Mouse (Mus musculus) frontal cortex, adult (tissue): Measurements from ENCODE around the gene Dnajc14.

Experiments
- ATAC-seq: cut with Nextera tagmentation; 2 replicates; pipeline ENCODE4 v1.9.2; 2017; ENCODE audit warnings: mild to moderate bottlenecking, moderate library complexity, mixed read lengths; ENCODE audit not compliant: low TSS enrichment

Dnajc14 gene

DNA sequence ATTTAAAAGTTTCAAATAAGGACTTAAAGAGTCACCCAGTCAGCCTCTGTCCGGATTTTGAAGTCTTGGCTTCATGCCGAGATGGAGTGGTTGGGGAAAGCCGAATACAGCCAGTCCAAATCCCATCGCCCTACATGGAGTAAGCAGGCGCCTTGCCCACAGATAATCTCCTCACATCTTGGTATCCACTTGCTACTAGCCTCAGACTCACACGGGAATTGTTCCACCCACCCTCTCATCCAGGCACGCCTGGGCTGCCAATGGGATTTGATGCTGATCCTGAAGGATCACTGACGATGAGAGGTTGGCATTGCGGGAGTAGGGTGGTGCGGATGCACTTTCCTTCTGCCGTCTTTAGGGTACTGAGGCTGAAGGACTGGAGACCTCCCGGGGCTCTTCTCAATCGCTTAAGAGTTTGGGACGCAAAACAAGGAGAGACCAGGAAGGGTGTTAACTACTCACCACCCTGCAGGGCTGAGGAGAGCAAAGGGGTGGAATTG is at the start of gene Dnajc14:
Dnajc14 (plus strand) TSS at position 292 of the 500 bp plus-strand sequence.
- ATAC-seq = peak; percentile 48

DNA sequence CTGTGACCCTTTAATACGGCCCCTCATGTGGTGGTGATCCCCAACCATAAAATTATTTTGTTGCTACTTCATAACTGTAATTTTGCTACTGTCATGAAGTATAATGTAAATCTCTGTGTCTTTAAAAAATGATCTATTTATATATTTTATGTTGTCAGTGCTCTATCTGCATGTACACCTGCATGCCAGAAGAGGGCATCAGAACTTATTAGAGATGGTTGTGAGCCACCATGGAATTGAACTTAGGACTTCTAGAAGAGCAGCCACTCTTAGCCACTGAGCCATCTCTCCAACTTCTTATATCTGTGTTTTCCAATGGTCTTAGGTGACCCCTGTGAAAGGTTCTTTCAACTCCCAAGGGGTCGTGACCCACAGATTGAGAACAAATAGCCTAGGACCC is 31.0 kb upstream of the Dnajc14 start:
- ATAC-seq = no peak

DNA sequence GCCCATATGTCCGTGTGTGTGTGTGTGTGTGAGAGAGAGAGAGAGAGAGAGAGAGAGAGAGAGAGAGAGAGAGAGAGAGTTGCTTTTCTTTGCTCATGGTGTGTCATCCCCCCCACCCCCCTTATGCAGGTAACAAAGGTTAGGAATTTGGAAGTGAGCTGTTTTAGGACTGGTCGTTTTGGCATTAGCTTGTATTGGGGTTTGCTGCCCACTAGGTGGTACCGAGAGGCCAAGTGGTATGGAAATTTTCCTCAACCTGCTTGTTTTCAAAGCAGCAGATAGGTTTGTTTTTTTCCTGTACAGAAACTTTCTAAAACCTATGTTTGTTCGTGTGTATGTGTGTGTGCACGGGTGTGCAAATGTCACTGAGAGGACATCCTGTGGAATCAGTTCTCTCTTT is 30.2 kb upstream of the Dnajc14 start:
- no peak for ATAC-seq

DNA sequence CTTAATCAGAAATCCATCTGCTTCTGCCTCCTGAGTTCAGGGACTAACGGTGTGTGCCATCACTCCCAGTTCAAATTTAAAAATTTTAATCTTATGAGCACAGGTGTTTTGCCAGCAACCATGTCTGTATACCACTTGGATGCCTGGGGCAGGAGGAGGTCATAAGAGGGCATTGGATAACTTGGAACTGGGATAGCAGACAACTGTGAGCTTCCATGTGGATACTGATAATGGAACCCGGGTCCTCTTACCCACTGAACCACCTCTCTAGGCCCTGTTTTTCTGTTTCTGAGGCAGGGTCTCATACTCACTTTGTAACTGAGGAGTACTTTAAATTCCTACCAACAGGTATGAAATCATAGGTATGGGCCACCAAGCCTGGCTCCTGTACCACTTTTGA is 25.4 kb upstream of the Dnajc14 start:
- no peak for ATAC-seq

DNA sequence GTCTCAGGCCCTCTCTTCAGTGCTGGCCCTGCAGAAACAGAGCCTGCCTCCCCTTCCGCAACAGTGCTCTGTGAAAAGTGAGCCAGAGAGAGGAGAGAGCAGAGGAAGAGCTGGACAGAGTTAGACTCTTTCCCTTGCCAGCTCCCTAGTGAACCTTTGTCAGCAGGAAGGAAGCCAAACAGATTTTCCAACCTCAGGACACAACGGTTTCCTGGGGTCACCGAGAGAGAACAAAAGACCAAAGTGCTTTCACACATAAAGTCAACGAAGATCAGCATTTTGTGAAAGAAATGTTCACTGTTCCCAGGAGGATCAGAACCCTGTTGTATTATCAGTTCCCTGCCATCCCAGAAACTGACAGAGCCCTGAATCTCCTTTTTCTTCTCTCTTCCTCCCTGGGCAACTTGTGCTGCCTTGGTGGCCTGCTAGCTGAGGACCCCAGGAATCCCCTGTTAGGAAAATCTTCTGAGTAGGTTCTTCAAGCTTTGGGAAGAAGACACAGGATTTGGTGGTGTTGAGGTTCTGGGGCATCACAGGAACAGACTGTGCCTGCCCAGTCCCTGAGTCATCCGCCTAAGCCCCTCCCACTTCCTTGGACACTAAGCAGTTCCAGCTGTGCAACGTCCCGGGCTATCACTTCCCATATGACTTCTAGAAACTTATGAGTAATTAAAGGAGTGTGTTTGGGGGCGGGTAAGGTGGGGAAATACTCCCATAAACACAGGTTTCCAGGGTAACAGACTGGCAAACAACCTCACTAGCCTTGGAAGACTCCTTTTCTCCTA is 24.7 kb upstream of the Dnajc14 start:
- ATAC-seq = no peak

DNA sequence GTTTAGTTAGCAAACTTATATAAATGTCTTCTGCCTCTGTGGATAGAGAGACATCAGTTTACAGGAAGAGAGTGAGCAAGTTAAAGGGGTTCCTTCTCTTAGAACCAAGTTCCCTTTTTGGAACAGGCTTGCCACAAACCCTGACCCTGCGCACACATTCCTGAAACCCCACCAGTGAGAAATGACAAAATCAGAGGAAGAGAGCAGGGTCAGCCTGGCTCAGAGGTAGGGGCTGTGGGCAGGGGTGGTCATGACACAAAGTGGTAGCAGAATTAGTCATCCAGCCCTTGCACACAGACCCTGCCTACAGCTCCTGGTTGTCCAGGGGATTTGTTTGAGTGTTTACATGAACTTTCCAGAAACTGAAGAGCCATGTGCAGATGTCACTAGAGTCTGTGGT is 23.7 kb upstream of the Dnajc14 start:
- no peak for ATAC-seq

DNA sequence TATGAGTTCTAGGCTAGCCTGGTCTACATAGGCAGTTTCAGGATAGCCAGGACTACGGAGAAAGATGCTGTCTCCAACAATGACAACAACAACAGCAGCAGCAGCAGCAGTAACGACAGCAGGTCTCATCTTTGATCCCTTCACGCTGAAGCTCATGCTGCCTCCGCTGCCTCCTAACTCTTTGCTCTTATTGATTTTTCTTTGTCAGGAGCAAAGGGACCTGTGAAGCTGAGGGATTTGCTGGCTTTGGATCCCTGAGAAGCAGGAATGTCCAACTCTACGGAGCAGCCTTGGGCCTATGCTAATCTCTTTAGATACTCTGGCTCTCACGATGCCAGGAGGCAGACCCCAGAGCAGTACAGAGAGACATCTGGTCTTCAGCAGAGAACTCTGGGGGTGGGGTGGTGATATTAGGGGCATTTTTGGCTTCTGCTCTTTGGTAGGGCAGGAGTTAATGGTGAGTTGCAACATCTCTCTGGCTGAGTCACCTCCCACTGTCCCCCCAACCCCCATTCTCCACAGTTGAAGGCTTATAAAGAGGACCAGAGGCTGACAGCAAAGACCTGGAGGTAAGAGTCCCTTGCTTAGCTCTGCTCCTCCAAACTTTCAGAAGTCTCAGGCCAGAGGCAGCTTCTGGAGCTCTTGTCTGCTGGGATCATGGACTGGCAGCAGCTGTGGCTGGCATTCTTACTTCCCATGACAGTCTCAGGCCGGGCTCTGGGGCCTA is 13.3 kb upstream of the Dnajc14 start, which contains the start of gene Mmp19:
Mmp19 (plus strand) TSS at position 513 of the 727 bp plus-strand sequence.
- ATAC-seq = no peak

DNA sequence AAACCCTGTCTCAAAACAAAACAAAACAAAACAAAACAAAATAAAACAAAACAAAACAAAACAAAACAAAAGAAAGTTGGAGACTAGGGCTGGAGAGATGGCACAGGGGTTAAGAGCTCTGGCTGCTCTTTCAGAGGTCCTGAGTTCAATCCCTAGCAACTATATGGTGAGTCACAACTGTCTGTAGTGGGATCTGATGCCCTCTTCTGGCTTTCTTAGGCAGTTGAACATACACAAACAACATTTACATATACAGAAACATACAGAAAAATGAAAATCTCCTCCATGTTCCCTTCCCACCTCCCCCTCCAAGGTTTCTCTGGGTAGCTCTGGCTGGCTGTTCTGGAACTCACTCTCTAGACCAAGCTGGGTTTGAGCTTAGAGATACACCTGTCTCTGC is 11.8 kb upstream of the Dnajc14 start:
- no peak for ATAC-seq

DNA sequence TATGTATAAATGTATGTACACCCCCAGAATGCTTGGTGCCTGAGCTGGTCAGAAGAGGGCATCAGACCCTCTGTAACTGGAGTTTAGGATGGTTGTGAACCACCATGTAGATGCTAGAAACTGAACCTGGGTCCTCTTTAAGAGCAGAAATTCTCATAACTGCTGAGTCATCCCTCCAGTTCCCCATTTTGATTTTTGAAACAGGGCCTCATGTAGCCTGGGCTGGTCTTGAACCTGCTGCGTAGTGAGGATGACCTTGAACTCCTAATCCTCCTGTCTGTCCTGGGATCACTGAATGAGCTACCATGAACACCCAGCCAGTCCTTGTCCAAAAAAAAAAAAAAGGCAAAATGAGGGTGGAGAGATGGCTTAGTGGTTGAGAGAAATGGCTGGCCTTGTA is 10.6 kb upstream of the Dnajc14 start:
- no peak for ATAC-seq

DNA sequence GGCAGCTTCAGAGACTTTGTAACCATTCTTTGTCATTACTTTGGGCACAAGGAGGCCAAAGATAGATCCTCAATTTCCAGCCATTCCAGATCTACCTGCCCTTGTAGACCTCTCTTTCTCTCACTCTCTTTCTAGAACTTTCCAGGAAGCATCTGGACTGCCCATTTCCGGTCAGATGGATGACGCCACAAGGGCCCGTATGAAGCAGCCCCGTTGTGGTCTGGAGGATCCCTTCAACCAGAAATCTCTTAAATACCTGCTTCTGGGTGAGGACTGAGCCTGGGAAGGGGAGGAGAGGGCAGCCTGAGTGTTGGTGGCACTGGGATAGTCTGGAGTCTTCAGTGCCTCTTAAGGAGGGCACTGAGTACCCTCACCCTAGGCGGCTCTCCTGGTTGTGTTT is 9.5 kb upstream of the Dnajc14 start:
- ATAC-seq = no peak

DNA sequence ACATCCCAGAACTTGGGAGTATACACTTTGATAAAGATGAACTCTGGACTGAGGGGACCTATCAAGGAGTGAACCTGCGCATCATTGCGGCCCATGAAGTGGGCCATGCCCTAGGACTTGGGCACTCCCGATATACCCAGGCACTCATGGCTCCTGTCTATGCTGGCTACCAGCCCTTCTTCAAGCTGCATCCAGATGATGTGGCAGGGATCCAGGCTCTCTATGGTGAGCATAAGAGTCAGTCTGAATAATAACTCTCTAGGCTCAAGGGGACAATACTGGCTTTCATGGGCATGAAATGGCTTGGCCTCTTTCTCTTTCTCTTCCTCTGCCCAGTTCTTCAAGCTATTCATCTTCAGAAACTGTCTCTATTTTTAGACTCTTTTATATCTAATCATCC is 8.3 kb upstream of the Dnajc14 start:
- ATAC-seq = peak; percentile 27; the same call in 1 of the 2 replicates

DNA sequence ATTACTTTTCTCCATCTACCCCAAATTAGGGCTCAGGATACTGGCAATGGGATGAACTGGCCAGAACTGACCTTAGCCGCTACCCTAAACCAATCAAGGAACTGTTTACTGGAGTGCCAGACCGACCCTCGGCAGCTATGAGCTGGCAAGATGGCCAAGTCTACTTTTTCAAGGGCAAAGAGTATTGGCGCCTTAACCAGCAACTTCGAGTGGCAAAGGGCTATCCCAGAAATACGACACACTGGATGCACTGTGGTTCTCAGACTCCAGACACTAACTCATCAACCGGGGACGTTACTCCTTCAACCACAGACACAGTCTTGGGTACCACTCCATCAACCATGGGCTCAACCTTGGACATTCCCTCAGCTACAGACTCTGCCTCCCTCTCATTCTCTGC is 5.2 kb upstream of the Dnajc14 start:
- no peak for ATAC-seq

DNA sequence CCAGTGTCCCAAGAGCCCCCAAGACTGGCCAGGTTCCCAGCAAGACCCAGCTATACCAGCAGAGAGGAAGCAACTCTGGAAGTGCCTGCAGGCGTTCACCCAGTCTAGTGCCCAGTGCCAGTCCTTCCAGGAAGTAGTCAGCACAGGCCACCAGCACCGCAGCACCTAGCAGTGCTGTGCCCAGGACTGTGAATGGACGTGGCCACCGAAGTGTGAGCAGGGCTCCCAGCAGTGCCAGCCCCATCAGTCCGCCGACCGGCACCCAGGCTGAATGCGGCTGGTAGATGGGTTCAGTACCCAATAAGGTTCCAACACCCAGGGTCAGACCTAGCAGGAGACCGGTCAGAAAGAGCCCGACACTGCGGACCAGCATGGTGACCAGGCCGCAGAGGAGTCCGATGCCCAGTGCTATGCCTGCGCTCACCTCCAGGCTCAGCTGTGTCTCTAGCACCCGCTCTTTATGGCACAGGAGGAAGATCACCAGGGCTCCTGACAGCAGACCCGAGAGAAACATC is 1.8 kb upstream of the Dnajc14 start:
- no peak for ATAC-seq

DNA sequence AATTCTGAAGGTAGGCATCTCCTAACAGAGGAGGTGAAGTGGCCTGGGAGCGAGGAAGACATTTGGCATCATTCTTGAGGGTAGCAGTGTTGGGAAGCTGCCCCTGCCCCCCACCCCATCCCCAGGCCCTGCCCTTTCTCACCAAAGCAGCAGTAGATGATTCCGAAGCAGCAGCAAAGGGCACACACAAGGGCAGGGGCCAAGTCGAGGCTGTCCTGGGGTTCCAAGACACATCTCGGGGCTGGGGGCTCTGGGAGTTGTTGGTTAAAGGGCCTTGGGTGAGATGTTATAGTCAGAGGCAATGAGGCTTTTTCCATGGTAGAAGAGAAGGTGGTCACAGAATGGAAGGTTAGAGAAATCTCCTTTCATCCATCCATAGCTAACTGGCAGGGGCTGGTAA is 906 bp upstream of the Dnajc14 start:
- no peak for ATAC-seq

DNA sequence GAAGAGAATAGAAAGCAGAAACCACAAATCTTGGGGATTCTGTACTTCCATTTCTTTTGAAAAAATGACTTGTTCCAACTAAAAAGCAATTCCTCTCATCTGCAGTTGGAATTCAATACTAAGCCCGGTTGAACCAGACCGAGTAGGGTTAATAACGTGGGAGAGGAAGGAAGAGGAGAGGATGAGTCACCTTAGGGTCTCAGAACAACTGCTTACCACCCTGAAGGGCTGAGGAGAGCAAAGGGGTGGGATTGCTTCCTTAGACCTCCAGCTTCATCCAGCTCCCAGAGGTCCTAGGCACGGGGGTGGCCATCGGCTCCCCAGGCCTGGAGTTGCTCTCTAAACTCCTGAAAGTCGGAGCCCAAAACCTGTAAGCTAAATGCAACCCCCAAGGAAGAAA is 501 bp upstream of the Dnajc14 start:
- no peak for ATAC-seq

DNA sequence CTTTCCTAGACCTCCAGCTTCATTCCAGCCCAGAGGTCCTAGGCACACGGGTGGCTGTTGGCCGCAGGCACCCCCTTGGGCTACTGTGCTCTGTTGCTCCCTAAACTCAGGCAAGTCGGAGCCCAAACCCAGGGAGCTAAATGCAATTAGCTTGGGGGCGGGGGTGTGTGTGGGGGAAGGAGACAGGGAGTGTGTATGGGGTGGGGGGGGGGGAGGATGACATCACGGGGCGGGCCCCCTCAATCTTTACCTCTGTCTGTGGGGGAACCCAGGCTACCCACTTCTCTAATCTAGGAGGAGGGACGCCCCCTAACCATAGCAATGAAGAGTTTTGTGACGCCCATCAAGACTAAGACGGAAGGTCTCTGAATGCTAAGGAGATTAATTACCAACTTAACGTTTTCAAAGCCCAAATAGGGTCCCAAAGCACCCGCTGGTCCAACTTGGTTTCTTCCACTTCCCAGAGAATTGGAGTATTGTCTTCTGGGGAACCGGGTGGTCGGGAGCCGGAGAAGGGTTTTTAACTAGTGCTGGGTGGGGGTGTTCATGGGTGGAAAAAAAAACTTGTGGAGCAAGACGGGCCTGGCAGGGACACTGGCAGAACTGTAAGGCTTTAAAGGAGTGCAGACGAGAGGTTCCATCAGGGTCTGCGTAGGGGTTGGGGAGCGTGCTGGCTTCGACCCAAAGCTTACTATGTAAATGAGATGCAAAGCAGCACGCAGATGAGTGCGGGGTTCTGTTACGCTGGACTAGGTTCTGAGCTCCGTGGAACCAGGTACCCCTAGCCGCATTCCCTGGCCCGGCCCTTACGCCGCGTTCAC is 619 bp downstream of the Dnajc14 start, which contains the start of gene Tmem198b:
Tmem198b (minus strand) TSS at position 100 of the 821 bp plus-strand sequence.
- peak; percentile 46 for ATAC-seq

DNA sequence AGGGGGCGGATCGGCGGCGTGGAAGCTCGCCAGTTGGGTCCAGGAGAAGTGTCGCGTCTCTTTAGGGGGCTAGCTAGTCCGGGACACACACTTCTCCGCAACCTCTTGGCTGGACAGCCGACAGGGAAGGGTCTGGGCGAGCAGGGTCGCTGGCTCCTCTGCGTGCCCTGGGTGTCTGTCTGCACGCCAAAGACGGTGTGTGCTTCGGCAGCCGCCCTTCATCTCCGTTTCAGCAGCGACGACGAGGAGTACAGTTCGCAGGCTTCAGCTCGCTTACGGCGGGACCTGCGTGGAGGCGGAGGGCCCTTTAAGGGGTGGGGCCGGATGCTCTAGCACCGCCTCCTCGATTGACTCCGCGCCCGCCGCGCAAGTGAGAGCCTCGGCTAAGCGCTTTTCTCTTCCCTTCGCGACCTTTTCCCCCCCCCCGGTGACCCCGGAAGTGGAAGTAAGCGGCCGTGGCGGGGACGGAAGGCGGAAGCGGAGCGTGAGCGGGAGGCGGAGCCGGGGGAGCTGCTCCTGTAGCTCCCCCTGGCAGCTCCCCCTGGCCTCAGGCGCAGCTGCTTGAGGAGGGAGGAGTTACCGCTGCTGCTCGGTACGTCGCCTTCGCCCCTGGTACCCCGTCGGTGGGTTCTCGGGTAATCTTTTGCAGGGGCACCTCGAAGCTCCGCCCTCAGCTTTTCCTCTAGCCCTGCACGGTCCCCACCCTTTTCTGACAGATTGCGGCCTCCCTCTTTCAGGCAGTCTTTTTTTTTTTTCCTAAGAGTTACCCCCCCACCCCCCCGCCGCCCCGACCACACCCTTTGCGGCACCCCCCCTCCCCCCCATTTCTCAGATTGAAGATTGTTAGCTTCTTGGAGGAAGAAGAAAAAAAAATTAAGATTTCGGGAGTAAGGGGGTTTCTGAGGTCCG is 1.5 kb downstream of the Dnajc14 start:
- ATAC-seq = peak; percentile 80

DNA sequence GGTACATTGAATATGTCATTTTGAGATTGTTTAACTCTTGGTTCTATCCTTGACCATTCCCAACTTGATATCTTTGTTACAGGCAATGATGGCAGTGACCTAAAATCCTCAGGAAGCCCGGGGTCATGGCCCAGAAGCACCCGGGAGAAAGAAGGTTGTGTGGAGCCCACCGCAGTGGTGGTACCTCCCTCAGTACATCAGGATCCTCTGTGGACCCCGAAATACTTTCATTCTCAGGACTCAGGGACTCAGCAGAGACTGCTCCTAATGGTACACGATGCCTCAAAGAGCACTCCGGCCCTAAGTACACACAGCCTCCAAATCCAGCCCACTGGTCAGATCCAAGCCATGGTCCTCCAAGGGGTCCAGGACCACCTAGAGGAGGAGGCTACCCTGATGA is 2.2 kb downstream of the Dnajc14 start:
- no peak for ATAC-seq

DNA sequence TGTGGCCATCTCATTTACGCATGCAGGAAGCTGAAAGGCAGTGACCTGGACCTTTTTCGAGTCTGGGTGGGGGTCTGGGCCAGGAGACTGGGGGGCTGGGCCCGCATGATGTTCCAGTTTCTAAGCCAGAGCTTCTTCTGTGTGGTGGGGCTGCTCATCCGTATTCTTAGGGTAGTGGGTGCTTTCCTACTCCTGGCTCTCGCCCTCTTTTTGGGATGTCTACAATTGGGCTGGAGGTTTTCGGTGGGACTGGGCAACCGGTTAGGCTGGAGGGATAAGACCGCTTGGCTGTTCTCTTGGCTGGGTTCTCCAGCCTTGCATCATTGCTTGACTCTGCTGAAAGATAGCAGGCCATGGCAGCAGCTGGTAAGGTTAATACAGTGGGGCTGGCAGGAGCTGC is 3.2 kb downstream of the Dnajc14 start:
- no peak for ATAC-seq

DNA sequence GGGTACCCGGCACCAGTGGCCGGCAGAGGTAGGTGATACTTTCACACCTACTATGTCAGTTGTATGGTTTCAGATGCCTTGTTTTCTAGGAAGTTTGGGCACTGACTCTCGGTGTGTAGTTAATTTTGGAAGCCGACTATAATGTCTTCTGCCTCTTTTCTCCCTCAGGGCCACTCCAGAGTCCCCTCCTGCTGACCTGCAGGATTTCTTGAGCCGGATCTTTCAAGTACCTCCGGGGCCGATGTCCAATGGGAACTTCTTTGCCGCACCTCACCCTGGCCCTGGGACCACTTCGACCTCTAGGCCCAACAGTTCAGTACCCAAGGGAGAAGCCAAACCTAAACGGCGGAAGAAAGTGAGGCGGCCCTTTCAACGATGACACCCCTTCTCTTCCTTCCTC is 13.2 kb downstream of the Dnajc14 start, which contains the start of gene Sarnp:
Sarnp (plus strand) TSS at position 301 of the 400 bp plus-strand sequence.
- no peak for ATAC-seq

DNA sequence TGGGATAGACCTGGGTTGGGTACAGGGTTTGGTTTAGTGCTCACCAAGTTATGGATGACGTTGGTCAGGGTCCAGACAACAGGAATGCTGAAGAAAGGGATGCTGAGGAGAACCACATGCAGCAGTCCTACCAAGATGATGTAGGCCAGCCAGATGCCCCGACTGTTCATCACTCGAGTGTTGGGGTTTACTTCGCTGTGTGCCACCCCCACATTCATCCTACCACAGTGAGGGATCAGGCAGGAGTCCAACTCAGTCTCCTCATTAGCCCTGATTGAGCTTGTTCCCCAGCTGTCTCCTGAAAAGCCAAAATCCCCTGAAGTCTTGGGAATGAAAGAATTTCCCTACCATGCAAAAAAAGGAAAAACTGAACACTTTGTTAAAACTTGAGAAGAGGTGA is 16.4 kb downstream of the Dnajc14 start:
- no peak for ATAC-seq
